Mouse (Mus musculus): ENCODE results near the gene Dgki.

Dgki gene

GRCm38 (mm10) chr6:36812666-36813515 lies 487.1 kb downstream of the Dgki start:
- DNase-seq (ENCODE audit: extremely low spot score): no peak

GRCm38 (mm10) chr6:36810448-36810847 lies 489.5 kb downstream of the Dgki start:
- DNase-seq (ENCODE audit: extremely low spot score): peak; percentile 39

GRCm38 (mm10) chr6:36809747-36810285 lies 490.2 kb downstream of the Dgki start, which contains the start of gene Ptn:
Ptn (minus strand) TSS chr6:36810220.
- peak; percentile 81 for DNase-seq (ENCODE audit: extremely low spot score)

GRCm38 (mm10) chr6:36809311-36809726 lies 490.7 kb downstream of the Dgki start:
- peak; percentile 73 for DNase-seq (ENCODE audit: extremely low spot score)

GRCm38 (mm10) chr6:36808306-36809058 lies 491.5 kb downstream of the Dgki start:
- no peak for DNase-seq (ENCODE audit: extremely low spot score)

GRCm38 (mm10) chr6:36806906-36807305 lies 493.1 kb downstream of the Dgki start:
- no peak for DNase-seq (ENCODE audit: extremely low spot score)

- DNase-seq (ENCODE audit: extremely low spot score): no peak
Measured at GRCm38 (mm10) chr6:36800309-36800946, 499.6 kb downstream of the Dgki start.

- no peak for DNase-seq (ENCODE audit: extremely low spot score)
Measured at GRCm38 (mm10) chr6:36797066-36797655, 502.8 kb downstream of the Dgki start.
